Mouse (Mus musculus): ENCODE results near the gene Olr1.
"Not testable (repeated sequence)": the region's sequence is repeated elsewhere in the genome, so short reads cannot be mapped to it uniquely, and the experiment has no call there.

The Olr1 gene

GRCm38 (mm10) chr6:129512367-129512766, 5.4 kb upstream of the Olr1 start, which contains the start of gene Tmem52b:
Gene Tmem52b (plus strand): TSS chr6:129512555.
- no peak for DNase-seq (ENCODE audit: low read depth)

GRCm38 (mm10) chr6:129510120-129510911, 3.4 kb upstream of the Olr1 start:
- DNase-seq (ENCODE audit: low read depth), result no peak

GRCm38 (mm10) chr6:129503471-129503870, 3.5 kb downstream of the Olr1 start:
- DNase-seq (ENCODE audit: low read depth), result no peak

- DNase-seq (ENCODE audit: low read depth), result not testable (repeated sequence)
These were observed 7.4 kb downstream of the Olr1 start for GRCm38 (mm10) chr6:129499516-129499915.

DNA sequence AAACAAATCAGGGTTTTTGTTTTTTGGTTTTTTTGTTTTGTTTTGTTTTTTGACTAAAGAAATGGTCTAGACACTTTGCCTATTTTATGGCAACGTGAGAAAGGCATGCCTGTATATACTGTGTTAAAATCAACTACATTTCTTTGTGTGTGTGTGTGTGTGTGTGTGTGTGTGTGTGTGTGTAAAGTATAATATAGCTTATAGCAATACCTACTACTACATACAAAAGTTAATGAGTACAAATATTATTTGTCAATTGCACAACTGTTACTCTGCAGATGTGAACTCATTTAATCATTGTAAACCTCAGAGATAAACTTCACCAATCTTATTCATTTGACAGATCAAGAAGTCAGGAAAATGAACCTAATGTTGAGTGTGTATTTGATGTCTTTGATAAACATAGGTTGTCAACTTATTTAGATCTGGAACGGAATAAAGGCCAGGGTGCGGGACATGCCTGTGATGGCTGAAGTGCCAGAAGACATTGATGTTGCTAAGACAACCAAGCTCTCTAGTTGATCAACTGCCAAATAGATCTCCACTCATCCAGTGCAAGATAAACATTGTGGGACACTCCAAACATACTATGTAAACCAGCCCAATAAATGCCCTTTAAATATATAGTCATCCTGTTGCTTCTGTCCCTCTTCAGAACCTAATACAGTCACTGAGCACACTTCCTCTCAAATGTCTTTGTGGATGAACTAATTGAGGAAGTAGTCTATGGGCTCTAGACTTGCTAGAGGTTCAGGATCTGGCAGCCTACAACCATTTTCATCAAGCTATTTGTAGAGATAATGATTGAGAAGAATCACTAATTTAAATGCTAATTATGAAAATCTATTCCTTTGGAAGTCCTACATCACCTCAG, 9.4 kb downstream of the Olr1 start:
- DNase-seq (ENCODE audit: low read depth), result no peak

DNA sequence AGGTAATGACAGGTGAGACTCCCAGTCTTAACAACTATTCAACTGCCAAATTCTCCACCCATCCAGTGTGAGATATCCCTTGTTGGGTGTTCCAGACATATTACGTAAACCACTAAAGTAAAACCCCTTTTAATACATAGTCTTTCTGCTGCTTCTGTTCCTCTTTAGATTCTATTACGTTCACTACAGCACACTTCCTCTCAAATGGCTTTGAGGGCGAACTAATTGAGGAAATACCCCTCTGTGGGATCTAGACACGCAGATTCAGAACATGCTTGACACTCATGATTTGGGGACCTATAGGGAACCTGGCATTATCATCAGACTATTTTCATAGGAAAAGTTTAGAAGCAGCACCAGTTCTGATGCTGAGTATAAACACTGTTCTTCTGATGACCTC, 12.0 kb downstream of the Olr1 start:
- DNase-seq (ENCODE audit: low read depth), result no peak

- no peak for DNase-seq (ENCODE audit: low read depth)
These were observed 26.6 kb downstream of the Olr1 start for GRCm38 (mm10) chr6:129480089-129480958.

- DNase-seq (ENCODE audit: low read depth), result peak; percentile 22
These were observed 30.4 kb downstream of the Olr1 start for GRCm38 (mm10) chr6:129476404-129477126.

- DNase-seq (ENCODE audit: low read depth), result peak; percentile 17
These were observed 34.3 kb downstream of the Olr1 start for GRCm38 (mm10) chr6:129472627-129473026.

DNA sequence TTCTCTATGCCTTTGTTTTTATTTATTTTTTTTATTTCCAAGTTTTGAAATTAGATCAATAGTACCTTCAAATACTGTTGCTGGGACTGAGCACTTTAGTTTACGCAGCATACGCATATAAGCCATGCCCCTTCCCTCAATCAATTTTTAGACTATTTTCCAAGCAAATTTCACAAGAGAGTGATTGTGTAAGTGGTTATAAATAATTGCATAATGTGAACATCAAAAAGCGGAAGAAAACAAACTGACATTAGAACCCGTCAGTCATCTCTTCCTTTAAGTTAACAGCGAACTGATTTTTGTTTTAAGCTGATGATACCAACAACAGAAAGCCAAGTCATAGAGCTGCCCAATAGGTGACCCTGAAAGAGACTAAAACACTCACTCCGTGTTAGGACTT, 35.6 kb downstream of the Olr1 start:
- DNase-seq (ENCODE audit: low read depth), result no peak

DNA sequence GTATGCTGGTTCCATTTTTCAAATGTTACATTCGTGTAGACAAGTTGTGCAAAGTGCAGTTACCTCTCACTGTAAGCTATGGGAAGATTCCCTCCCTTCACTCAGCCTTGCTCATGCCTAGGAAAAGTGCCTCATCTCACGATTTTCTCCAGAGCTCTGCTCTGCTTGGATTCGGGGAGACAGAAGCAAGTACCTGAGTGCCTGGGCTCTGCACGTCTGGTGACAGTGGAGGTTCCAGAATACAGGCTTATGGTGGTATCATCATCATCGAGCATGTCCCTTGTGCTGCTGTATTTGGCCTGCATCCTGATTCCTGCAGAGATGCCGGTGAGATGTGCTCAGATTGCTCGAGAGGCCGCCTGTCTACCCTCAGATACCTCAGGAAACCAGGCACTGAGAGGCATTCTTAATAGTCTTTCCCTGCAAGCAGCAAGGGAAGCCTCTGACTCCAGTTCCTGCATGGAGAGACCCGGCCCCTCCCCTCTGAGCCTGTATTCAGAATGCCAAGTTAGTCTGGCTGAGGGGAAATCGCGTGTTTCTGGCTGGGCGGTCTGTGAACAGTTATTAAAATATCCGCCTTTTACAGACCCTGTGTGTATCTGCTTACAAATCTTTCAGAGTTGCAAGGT, 55.4 kb downstream of the Olr1 start, which contains the start of gene Clec1a:
Clec1a (minus strand) TSS at position 590 of the 629 bp plus-strand sequence.
- no peak for DNase-seq (ENCODE audit: low read depth)

DNA sequence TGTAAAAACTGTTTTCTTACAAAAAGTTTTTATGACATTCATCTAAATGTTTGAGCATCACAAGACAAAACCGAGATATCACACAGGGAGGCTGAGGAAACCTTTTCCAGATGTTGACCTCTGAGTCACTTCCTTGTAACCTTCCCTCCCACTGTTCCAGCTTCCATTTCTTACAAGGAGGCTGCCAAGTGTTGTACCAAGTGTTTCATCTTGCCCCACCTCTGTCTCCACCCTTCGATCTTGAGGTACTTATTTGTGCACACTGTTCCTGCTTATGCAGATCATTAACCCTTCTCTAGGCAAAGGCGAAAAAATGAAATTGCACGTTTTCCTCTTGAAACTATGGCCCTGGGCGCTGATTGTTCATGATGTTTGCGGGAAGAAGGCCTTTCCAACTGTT, 57.2 kb downstream of the Olr1 start:
- no peak for DNase-seq (ENCODE audit: low read depth)

GRCm38 (mm10) chr6:129438033-129438432, 68.9 kb downstream of the Olr1 start:
- DNase-seq (ENCODE audit: low read depth), result no peak

- no peak for DNase-seq (ENCODE audit: low read depth)
These were observed 70.9 kb downstream of the Olr1 start for GRCm38 (mm10) chr6:129436025-129436424.

Measured in c-Kit-positive CD71-negative TER-119-negative erythroid progenitor cells, embryonic 14.5 days (primary cell).